ENCODE assay signal across 12 mouse cellular contexts in genomic region chr11:61143564-61144469, GRCm38 (mm10). TPM values are rescaled to one million over a fixed set of nuclear protein-coding genes. Genes with fewer than 3 reads are reported as not detected.
DNase-seq lines count a peak whose midpoint lies in the region; ATAC-seq and TF ChIP-seq lines count a peak whose summit lies in the region.
"Had no signal": no experiment of that assay in that cellular context is flagged by ENCODE, and none has a peak within 500 bp of the region (broad histone marks: within the 10 kb centered on the region; RNA-seq: fewer than 3 reads in every experiment).

No protein-coding gene starts in this region.

- H3K27me3 ChIP-seq in hindbrain, embryonic 11.5 days (ENCODE audit: control insufficient read depth, insufficient read depth, low read length), result 0 out of 2 replicates have a peak, but pooled peaks cover 2% of the 10 kb centered on the region
- H3K27me3 ChIP-seq in hindbrain, embryonic 16.5 days (replicated peaks; ENCODE audit: control insufficient read depth, insufficient read depth, low read length), result no peaks in the 10 kb centered on the region
- peaks cover 21% of the 10 kb centered on the region for H3K27me3 ChIP-seq in E14TG2a.4 (ENCODE audit: insufficient read depth, low read length)
- H3K27me3 ChIP-seq in small intestine, adult 2 months (ENCODE audit: control insufficient read depth, insufficient read depth, low read length), result no peaks in the 10 kb centered on the region

- peak; percentile 20 for DNase-seq in hindbrain, embryonic 11.5 days (ENCODE audit: low spot score)
- no peak for DNase-seq in left cerebral cortex, postnatal 25 days (ENCODE audit: low spot score in 2 of 2)
- DNase-seq in adipocyte (ENCODE audit: low spot score), result no peak
- DNase-seq in kidney, postnatal 25 days, result no peak
- DNase-seq: gastrocnemius, postnatal 25 days had no signal

- peak; percentile 13 for TF ChIP-seq CTCF in E14TG2a.4 (conservative IDR thresholded peaks at IDR 0.05; ENCODE audit: low read length)
- TF ChIP-seq CTCF in small intestine, adult 2 months (IDR thresholded peaks at IDR 0.05; ENCODE audit: extremely low read depth, insufficient read length, insufficient replicate concordance, low read depth, low read length), result no peak

- no peak for ATAC-seq in hindbrain, embryonic 11.5 days (ENCODE audit: low FRiP score)
- ATAC-seq in hindbrain, embryonic 16.5 days, result no peak
- ATAC-seq in granulocyte monocyte progenitor cell, adult 5-6 weeks (replicated peaks; ENCODE audit: poor library complexity, severe bottlenecking), result peak; percentile 21

- 75% methylated on average over 7 of the region's 7 CpGs for WGBS in hindbrain, embryonic 11.5 days
- WGBS in hindbrain, embryonic 16.5 days, result 73% methylated on average over 7 of the region's 7 CpGs
- 69% methylated on average over 7 of the region's 7 CpGs for WGBS in small intestine, adult 2 months

- TF ChIP-seq POLR2A in small intestine, adult 2 months (IDR thresholded peaks at IDR 0.05; ENCODE audit: low read depth, low read length), result no peak

- H3K4me3 ChIP-seq in hindbrain, embryonic 11.5 days (ENCODE audit: low read depth, low read length), result no peak overlapping the region
- no peak overlapping the region for H3K4me3 ChIP-seq in hindbrain, embryonic 16.5 days (ENCODE audit: low read length)
- no peak overlapping the region for H3K4me3 ChIP-seq in E14TG2a.4 (replicated peaks; ENCODE audit: low read length)
- H3K4me3 ChIP-seq in small intestine, adult 2 months (ENCODE audit: low read depth, low read length), result peak overlapping the region; percentile 48
- H3K4me3 ChIP-seq: embryonic facial prominence, embryonic 12.5 days; kidney, embryonic 15.5 days; limb, embryonic 13.5 days had no signal

- H3K36me3 ChIP-seq in hindbrain, embryonic 11.5 days (ENCODE audit: control insufficient read depth, insufficient read depth, low read length), result no peaks in the 10 kb centered on the region
- no peaks in the 10 kb centered on the region for H3K36me3 ChIP-seq in hindbrain, embryonic 16.5 days (ENCODE audit: control insufficient read depth, insufficient read depth, low read length)
- H3K36me3 ChIP-seq in E14TG2a.4 (ENCODE audit: insufficient read depth, low read length), result no peaks in the 10 kb centered on the region
- H3K36me3 ChIP-seq in small intestine, adult 2 months (ENCODE audit: control insufficient read depth, insufficient read depth, low read length), result no peaks in the 10 kb centered on the region
- H3K36me3 ChIP-seq: embryonic facial prominence, embryonic 12.5 days; kidney, embryonic 15.5 days; limb, embryonic 13.5 days had no signal

- intact Hi-C loops in left cerebral cortex, postnatal 25 days (cut with DNase I), result no loop called here

- no peaks in the 10 kb centered on the region for H3K9me3 ChIP-seq in hindbrain, embryonic 11.5 days (ENCODE audit: control insufficient read depth, low read length)
- H3K9me3 ChIP-seq in hindbrain, embryonic 16.5 days (ENCODE audit: control insufficient read depth, low read length), result no peaks in the 10 kb centered on the region
- H3K9me3 ChIP-seq in E14TG2a.4 (ENCODE audit: low read length), result no peaks in the 10 kb centered on the region
- H3K9me3 ChIP-seq: embryonic facial prominence, embryonic 12.5 days; kidney, embryonic 15.5 days; limb, embryonic 13.5 days had no signal

- H3K4me2 ChIP-seq in hindbrain, embryonic 11.5 days (replicated peaks; ENCODE audit: low read depth, low read length), result no peak overlapping the region
- H3K4me2 ChIP-seq in hindbrain, embryonic 16.5 days (ENCODE audit: low read length), result no peak overlapping the region
- H3K4me2 ChIP-seq: embryonic facial prominence, embryonic 12.5 days; kidney, embryonic 15.5 days; limb, embryonic 13.5 days had no signal

- no peak overlapping the region for H3K27ac ChIP-seq in hindbrain, embryonic 11.5 days (ENCODE audit: low read depth, low read length)
- no peak overlapping the region for H3K27ac ChIP-seq in hindbrain, embryonic 16.5 days (ENCODE audit: low read depth, low read length)
- H3K27ac ChIP-seq in small intestine, adult 2 months (ENCODE audit: insufficient read depth, low read depth, low read length), result peak overlapping the region; percentile 55; the same call in 1 of the 2 replicates
- H3K27ac ChIP-seq: embryonic facial prominence, embryonic 12.5 days; kidney, embryonic 15.5 days; limb, embryonic 13.5 days had no signal

- H3K9ac ChIP-seq in hindbrain, embryonic 11.5 days (ENCODE audit: low read depth, low read length), result no peak overlapping the region
- no peak overlapping the region for H3K9ac ChIP-seq in hindbrain, embryonic 16.5 days (ENCODE audit: low read depth, low read length)
- H3K9ac ChIP-seq: embryonic facial prominence, embryonic 12.5 days; kidney, embryonic 15.5 days; limb, embryonic 13.5 days had no signal

- peaks cover 6% of the 10 kb centered on the region; the same call in 1 of the 2 replicates for H3K4me1 ChIP-seq in hindbrain, embryonic 11.5 days (replicated peaks; ENCODE audit: control insufficient read depth, insufficient read depth, low read length)
- peaks cover 4% of the 10 kb centered on the region; the same call in 1 of the 2 replicates for H3K4me1 ChIP-seq in hindbrain, embryonic 16.5 days (ENCODE audit: control insufficient read depth, insufficient read depth, low read depth, low read length)
- peaks cover 22% of the 10 kb centered on the region for H3K4me1 ChIP-seq in E14TG2a.4 (replicated peaks; ENCODE audit: low read depth, low read length)
- peaks cover 8% of the 10 kb centered on the region for H3K4me1 ChIP-seq in small intestine, adult 2 months (ENCODE audit: control insufficient read depth, insufficient read depth, insufficient read length, low read length)

RNA-seq across cellular contexts. Expression of gene Tnfrsf13b, which starts 17.3 kb away (rescaled TPM):
- 1.1 and 1.2 TPM in 2 replicates for polyA plus RNA-seq in hindbrain, embryonic 11.5 days (2014; fragmentation: Nextera tagmentation; extraction: Ambion mirVana)
- polyA plus RNA-seq in hindbrain, embryonic 16.5 days (2015; fragmentation: Nextera tagmentation; extraction: Ambion mirVana), result 1.4 and 2.0 TPM in 2 replicates
- 31.7 and 41.3 TPM in 2 replicates for total RNA-seq in granulocyte monocyte progenitor cell, adult 5-6 weeks (2014; fragmentation: Nextera tagmentation)
- 55.8 and 121 TPM in 2 replicates for total RNA-seq in granulocyte monocyte progenitor cell, adult 5-6 weeks (2017)
- 12.2 and 30.8 TPM in 2 replicates for polyA plus RNA-seq in small intestine, adult 2 months (2012; rRNA removed)
- total RNA-seq in left cerebral cortex, postnatal 25 days (2021), result 1 to 10 TPM; 1.4 to 1.8 TPM

RNA-seq across cellular contexts. Expression of gene Usp22, which starts 31.0 kb away (rescaled TPM):
- polyA plus RNA-seq in hindbrain, embryonic 11.5 days (2014; fragmentation: Nextera tagmentation; extraction: Ambion mirVana), result 273 and 295 TPM in 2 replicates
- 341 and 401 TPM in 2 replicates for polyA plus RNA-seq in hindbrain, embryonic 16.5 days (2015; fragmentation: Nextera tagmentation; extraction: Ambion mirVana)
- 23.3 and 34.2 TPM in 2 replicates for total RNA-seq in granulocyte monocyte progenitor cell, adult 5-6 weeks (2014; fragmentation: Nextera tagmentation)
- 52.4 and 63.5 TPM in 2 replicates for total RNA-seq in granulocyte monocyte progenitor cell, adult 5-6 weeks (2017)
- 14.5 and 25.1 TPM in 2 replicates for polyA plus RNA-seq in small intestine, adult 2 months (2012; rRNA removed)
- total RNA-seq in left cerebral cortex, postnatal 25 days (2021), result 100 to 1,000 TPM; 202 to 220 TPM

Comparison
In these comparisons a context has a peak if more than half of its experiments do, and no peak if none do; other contexts are left out.
1. RNA of gene Usp22, which starts 31.0 kb away (polyA plus RNA-seq): 341 to 401 TPM in hindbrain, embryonic 16.5 days and 273 to 295 TPM in hindbrain, embryonic 11.5 days; 14.5 to 25.1 TPM in small intestine, adult 2 months; every median in the first group is over 10 times any median in the second.